Mouse (Mus musculus) small intestine, adult 10 weeks (tissue): Measurements from ENCODE around the gene Tap1. TPM values are rescaled to one million over a fixed set of nuclear protein-coding genes. Genes with fewer than 3 reads are reported as not detected.

Source experiments
- polyA plus RNA-seq: library from polyadenylated mRNA; stranded (reverse); fragments of 350-450 nt; fragmentation: Illumina TruSeq; extraction: RNeasy Lipid Tissue Mini Kit (QIAGEN cat#74804); gene quantifications from one replicate; pipeline ENCODE4 v1.2.3, GENCODE M21; 2014; ENCODE audit warnings: low replicate concordance

The Tap1 gene
- 5.6 TPM for polyA plus RNA-seq

GRCm38 (mm10) chr17:34187261-34187916 is at the start of gene Tap1, which contains the start of gene Psmb9:
Gene Tap1 (plus strand): TSS chr17:34187553.
Gene Psmb9 (minus strand): TSS chr17:34187764.

GRCm38 (mm10) chr17:34143033-34143432 is 44.3 kb upstream of the Tap1 start, which contains the start of gene H2-DMb2:
Gene H2-DMb2 (plus strand): TSS chr17:34143307.

GRCm38 (mm10) chr17:34152923-34153322 is 34.4 kb upstream of the Tap1 start, which contains the start of gene H2-DMb1:
Gene H2-DMb1 (plus strand): TSS chr17:34153072.

GRCm38 (mm10) chr17:34196941-34197894 is 9.9 kb downstream of the Tap1 start, which contains the start of gene Psmb8:
Gene Psmb8 (plus strand): TSS chr17:34197721.

GRCm38 (mm10) chr17:34203444-34203843 is 16.1 kb downstream of the Tap1 start, which contains the start of gene Tap2:
Gene Tap2 (plus strand): TSS chr17:34203527.

GRCm38 (mm10) chr17:34238706-34239105 is 51.4 kb downstream of the Tap1 start, which contains the start of gene H2-Ob:
Gene H2-Ob (plus strand): TSS chr17:34238903.

Other genes with a start within 250 kb of the Tap1 start
- 6.7 TPM for gene Pfdn6, start 247.2 kb upstream of the Tap1 start, polyA plus RNA-seq
- 0.26 TPM for gene Wdr46, start 246.9 kb upstream of the Tap1 start, polyA plus RNA-seq
- gene B3galt4, start 236.1 kb upstream of the Tap1 start, polyA plus RNA-seq = not detected
- gene Vps52, start 231.7 kb upstream of the Tap1 start, polyA plus RNA-seq = 2.0 TPM
- 6.8 TPM for gene Rps18, start 231.6 kb upstream of the Tap1 start, polyA plus RNA-seq
- 431 TPM for gene H2-K1, start 187.2 kb upstream of the Tap1 start, polyA plus RNA-seq
- 0.74 TPM for gene Ring1, start 162.9 kb upstream of the Tap1 start, polyA plus RNA-seq
- not detected for gene H2-Ke6, start 159.5 kb upstream of the Tap1 start, polyA plus RNA-seq
- 0.48 TPM for gene Slc39a7, start 155.9 kb upstream of the Tap1 start, polyA plus RNA-seq
- 0.22 TPM for gene Rxrb, start 155.7 kb upstream of the Tap1 start, polyA plus RNA-seq
- gene Col11a2, start 148.1 kb upstream of the Tap1 start, polyA plus RNA-seq = not detected
- not detected for gene H2-Oa, start 95.2 kb upstream of the Tap1 start, polyA plus RNA-seq
- gene H2-DMa, start 68.0 kb upstream of the Tap1 start, polyA plus RNA-seq = 1.6 TPM
- 197 TPM for gene Brd2, start 64.9 kb upstream of the Tap1 start, polyA plus RNA-seq
- 1.5 TPM for gene H2-DMb2, start 44.2 kb upstream of the Tap1 start, polyA plus RNA-seq
- gene H2-DMb1, start 34.5 kb upstream of the Tap1 start, polyA plus RNA-seq = 12.1 TPM
- 5.8 TPM for gene Psmb9, start 211 bp downstream of the Tap1 start, polyA plus RNA-seq
- 7.2 TPM for gene Psmb8, start 10.2 kb downstream of the Tap1 start, polyA plus RNA-seq
- not detected for gene Tap2, start 16.0 kb downstream of the Tap1 start, polyA plus RNA-seq
- 13.2 TPM for gene H2-Ob, start 51.4 kb downstream of the Tap1 start, polyA plus RNA-seq
- gene H2-Ab1, start 70.1 kb downstream of the Tap1 start, polyA plus RNA-seq = 39.7 TPM
- 122 TPM for gene H2-Aa, start 100.3 kb downstream of the Tap1 start, polyA plus RNA-seq
- gene H2-Eb1, start 118.3 kb downstream of the Tap1 start, polyA plus RNA-seq = 5.2 TPM
- 2.7 TPM for gene H2-Eb2, start 138.1 kb downstream of the Tap1 start, polyA plus RNA-seq
- gene Btnl2, start 167.3 kb downstream of the Tap1 start, polyA plus RNA-seq = 76.7 TPM
- gene Btnl1, start 189.6 kb downstream of the Tap1 start, polyA plus RNA-seq = 231 TPM
- gene BC051142, start 211.3 kb downstream of the Tap1 start, polyA plus RNA-seq = 1.1 TPM